Mouse (Mus musculus) hindlimb bud, embryonic 11.5 days (tissue): ENCODE results near the gene Hlf.

Experiments
- DNase-seq: peaks from one replicate; pipeline ENCODE4 v3.0.0-alpha.2; 2012; ENCODE audit warnings: low read depth, low spot score; ENCODE audit errors: extremely low spot score

The Hlf gene

DNA sequence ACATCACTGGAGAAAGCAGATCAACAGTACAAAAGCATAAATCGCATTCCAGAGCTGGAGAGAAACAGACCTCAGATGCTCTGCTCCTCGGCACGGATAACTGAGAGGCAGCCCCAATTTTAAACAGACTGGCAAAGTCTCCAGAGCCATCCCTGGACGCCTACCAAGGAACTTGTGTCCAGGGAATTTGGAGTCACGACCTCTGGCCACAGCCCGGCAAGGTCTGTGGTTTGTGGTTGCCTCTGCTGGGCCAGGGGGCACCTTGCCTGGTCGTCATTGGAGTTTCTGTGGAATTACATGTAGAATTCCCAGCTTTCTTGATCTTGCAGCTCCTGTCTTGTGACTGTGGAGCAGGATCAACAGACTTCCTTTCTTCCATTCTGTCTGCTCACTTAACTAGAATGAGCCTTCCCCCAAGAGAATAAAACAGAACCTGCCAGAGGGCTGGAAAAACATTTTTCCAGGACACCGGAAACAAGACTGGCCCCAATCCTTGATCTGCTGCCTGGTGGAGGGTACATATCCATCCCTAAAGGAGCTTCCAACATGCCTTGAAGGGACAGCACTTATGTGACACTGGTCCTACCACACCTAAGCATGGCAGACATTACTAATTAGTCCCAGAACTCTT lies 19.1 kb downstream of the Hlf start:
- DNase-seq, result no peak

DNA sequence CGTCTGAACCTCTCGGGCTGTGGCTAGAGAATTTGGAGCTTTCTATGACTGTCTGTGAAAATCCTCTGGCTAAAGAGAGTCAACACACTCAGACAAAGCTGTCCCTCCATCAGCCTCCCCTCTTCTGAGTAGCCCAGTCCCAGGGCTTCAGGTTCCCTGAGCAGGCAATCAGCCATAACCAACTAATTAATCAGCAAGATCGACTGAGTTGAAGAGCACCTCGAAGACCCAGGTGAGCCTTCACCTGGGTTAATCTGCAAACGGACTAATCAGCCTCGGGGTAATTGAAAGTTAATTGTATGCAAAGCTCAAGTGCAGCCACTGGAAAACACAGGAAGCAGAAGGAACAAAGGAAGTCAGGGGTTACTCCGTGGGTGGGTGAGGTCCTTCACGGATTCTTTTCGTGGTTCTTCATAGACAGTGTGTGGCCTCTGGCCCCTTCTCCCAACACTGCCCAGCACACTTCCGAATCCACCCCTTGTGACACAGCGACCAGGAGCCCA lies 19.9 kb downstream of the Hlf start:
- no peak for DNase-seq

DNA sequence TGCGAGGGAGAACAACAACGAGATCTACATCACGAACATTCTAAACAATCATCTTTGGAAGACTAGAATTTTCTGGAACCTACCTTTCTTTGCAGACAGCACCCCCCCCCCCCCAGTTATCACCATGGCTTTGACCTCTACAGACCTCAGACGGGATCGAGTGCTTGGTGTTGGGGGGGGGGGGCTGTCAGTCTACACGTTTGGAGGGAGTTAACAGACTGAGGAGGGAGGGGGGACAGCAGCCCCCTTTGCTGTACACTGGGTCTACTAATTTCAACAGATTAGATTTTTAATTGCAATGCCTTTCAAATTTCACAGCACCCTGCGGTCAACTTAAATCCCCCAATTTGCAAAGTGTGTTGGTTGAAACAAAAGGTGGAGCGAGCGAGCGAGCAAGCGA lies 20.3 kb downstream of the Hlf start:
- no peak for DNase-seq

DNA sequence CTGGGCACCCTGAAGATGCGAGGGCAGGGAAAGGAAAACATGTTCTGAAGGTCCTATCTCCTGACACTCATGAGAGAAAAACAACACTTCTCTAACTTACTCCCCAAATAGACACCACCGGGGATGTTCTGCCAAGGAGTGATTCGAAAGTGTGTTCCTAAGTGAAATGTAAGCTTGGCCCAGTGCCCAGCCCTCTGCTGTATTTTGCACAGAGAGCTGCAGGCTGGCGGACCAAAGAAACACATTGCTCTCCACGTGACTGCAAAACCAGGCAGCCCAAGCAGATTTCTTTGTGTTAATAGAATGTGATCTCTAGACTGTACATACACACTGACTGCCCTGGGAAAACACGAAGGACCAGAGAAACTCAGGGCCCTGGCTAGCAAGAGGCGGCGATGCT lies 21.1 kb downstream of the Hlf start:
- no peak for DNase-seq

DNA sequence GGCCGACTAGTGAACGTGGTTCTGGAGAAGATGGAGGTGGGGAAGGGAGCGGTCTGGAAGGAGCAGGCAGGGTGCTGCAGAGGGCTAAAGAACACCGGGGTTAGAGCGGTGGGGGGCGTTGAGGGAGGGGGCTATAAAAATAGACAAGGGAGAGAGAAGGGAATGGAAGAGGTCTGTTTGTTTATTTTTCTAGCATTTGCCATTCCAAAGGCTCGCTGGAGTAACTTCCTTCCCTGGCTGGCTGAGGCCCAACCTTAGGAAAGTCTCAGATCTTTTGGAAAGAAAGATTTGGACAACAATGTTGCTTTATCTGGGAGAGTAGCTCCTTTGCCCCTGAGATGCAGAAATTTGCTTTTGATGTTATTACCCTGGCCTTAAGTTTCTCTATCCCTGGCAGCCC lies 21.6 kb downstream of the Hlf start:
- DNase-seq, result no peak

- DNase-seq, result no peak
Observed at GRCm38 (mm10) chr11:90367894-90368860, 22.5 kb downstream of the Hlf start.

- DNase-seq, result no peak
Observed at GRCm38 (mm10) chr11:90364865-90365264, 25.8 kb downstream of the Hlf start.

DNA sequence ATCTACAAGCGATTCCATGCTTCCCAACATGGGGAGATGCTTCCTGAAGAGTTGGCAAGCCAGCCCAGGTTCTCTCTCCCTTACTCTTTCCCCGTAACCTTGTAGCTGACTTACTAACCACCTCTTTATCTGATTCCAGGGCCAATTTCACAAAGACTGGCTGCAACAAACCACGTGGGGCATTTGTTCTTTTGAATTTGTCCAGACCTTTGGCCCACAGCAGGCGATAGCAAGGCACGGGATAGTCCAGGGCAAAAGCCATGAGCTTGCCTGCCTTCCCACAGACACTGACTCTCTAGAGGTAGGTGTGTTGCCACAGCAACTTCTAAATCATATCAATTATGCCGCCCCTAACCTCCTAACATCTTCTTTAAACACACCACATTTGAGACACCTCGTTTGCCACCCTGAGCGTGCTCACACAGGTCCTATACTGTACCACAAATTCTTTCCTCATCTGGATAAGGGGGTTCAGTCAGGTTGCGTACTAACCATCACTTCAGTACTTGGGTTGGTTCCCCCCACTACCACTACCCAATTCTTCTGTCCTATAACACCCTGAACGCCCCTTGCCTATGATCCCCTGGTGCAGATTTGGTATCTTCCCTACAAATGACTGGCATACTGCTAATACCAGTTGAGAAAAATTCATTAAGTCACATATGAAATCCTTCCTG lies 26.7 kb downstream of the Hlf start:
- DNase-seq, result no peak

GRCm38 (mm10) chr11:90363406-90363805 lies 27.3 kb downstream of the Hlf start:
- DNase-seq, result no peak

- no peak for DNase-seq
Observed at GRCm38 (mm10) chr11:90360536-90360935, 30.2 kb downstream of the Hlf start.

- DNase-seq, result no peak
Observed at GRCm38 (mm10) chr11:90358063-90358462, 32.6 kb downstream of the Hlf start.

DNA sequence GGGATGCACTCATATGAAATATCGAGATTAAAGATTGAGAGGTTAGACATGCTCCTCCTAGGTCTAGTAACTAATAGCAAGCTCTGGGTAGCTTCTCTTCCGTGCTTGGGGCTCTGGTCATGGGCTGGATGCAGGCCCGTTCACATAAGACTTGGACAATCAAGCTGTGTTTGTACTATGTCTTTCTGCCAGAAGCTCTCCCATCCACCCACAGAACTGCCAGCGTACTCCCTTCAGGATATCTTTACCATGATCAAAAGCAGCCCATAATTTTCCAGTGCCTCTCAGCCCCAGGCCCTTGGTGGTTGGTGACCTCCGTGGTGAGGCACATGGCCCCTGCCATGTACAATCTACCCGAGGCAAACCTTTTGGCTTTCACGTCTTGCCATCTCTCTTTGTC lies 33.3 kb downstream of the Hlf start:
- DNase-seq, result no peak

- DNase-seq, result no peak
Observed at GRCm38 (mm10) chr11:90356495-90357304, 34.0 kb downstream of the Hlf start.

- no peak for DNase-seq
Observed at GRCm38 (mm10) chr11:90356036-90356435, 34.7 kb downstream of the Hlf start.

DNA sequence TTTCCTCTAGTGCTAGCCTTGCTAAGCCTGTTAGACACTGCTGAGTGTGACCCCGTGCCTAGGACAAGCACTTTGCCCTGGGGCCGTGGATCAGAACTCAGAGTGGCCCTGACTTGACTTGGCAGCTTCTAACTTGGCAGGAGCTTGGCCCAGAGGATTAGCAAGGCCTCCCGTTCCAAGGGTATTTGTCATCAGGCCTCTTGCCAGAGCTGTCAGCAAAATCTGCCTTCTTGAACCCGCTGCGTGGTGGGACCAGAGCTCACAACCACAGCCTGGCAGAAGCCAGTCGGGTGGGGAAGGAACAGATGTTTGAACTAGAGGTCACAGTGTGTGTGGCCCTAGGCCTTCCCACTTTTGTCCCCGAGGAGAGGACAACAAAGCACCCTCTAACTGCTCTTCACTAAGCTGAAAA lies 35.4 kb downstream of the Hlf start:
- no peak for DNase-seq

- no peak for DNase-seq
Observed at GRCm38 (mm10) chr11:90352696-90353095, 38.0 kb downstream of the Hlf start.

DNA sequence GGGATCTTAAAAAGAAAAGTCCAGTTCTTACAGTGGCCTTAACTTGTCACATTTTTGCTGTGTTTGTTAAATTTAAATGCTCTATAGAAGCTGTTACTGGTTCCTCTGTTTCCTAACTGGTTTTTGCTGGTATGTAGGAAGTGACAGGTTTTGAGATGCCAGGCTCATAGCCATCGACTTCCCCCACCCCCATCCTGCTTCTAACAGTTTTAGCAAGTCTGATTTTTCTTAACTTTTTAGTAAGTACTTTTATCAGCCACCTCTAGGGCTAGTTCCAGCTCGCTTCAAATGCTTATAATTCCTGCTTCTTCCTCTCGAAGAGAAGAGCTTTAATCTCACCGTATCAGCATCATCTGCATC lies 40.6 kb downstream of the Hlf start:
- no peak for DNase-seq

DNA sequence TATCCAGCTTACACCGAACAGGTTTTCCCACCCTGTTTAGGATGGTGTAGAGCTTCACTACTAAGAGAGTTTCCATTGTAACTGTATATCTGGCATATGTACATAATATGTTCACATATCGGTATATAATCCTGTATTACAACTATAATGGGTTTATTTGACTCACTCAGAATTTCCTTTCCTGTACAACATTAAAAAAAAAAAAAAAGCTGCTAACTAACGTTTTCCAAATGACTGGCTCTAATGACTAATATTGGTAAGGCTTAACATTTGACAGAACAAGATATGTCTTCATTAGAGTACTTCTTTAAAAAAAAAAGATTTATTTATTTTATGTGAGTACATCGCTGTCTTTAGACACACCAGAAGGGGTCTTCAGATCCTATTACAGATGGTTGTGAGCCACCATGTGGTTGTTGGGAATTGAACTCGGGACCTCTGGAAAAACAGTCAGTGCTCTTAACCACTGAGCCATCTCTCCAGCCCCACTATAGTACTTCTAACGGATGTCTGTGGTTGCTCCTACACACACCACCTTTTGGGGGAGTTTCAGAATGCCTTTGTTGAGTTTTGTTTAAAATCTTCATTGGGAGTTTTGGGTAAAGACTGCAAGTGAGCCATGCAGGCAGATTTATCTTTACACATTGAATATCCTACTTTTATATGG lies 41.1 kb downstream of the Hlf start:
- no peak for DNase-seq

- DNase-seq, result no peak
Observed at GRCm38 (mm10) chr11:90347667-90348459, 42.8 kb downstream of the Hlf start.

DNA sequence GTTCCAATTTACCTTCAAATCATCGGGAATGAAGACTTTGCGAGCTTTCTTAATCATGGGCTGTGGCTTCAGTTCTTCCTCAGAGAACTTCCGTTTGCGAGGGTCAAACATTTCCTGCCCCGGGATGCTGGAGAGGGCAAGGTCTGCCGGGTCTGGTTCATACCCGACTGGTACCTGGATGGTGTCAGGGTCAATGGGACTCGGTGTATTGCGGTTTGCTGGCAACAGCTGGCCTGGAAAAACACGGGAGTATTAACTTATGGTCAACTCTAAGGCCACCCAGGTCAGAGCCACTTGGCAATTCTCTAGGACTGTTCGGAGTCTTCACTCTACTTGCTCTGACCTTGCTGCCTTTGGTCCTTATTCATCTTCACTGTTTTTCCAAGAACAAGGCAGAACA lies 44.9 kb downstream of the Hlf start:
- no peak for DNase-seq
